Mouse (Mus musculus) layer of hippocampus, postnatal 14 days (tissue): ENCODE measurements at regions not wholly inside any gene's neighbourhood (a gene's known extent, or its start where the extent isn't known, plus 50 kb on each side); places are given as distances from the start of the nearest gene placed in this dataset.

Experiments used
- DNase-seq, 2 experiments: peaks; one replicate each; pipeline ENCODE4 v3.0.0; 2021 to 2022; ENCODE audit warnings: low spot score in 2 of 2, mixed read lengths in 1 of 2

DNA sequence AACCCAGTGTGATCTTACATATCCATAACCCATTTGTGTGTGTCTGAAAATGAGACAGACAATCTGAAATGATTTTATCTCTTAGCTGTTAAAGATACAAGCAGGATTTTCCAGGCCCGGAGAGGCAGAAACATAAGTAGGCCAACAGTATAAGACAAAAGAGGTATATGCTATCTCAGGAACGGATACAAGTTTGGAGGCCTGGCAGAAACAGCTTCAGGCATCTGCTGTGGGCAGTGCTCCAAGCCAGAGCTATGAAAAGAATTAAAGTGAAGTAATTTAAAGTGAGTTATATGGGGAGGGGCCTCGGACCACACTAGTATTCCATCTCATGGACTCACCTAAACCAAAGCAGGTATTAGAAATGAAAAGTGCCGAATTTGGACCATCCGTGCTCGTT, 118.8 kb upstream of the Fn1 start:
- DNase-seq, result no peak

DNA sequence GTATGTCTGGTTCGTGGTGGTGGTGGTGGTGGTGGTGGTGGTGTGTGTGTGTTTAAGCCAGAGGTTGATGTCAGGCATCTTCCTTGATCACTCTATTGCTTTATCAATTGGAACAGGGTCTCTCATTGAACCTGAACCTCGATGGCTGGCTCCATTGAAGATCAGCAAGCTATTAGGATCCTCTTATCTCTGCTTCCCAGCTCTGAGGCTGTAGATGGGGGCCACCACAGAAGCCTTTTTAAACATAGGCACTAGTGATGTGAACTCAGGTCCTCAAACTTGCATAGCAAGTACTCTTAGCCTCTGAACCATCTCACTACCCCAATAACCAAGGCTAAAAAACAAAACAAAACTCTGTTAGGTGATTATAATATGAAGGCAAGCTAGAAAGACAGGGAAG, 116.6 kb upstream of the Fn1 start:
- DNase-seq, result no peak

DNA sequence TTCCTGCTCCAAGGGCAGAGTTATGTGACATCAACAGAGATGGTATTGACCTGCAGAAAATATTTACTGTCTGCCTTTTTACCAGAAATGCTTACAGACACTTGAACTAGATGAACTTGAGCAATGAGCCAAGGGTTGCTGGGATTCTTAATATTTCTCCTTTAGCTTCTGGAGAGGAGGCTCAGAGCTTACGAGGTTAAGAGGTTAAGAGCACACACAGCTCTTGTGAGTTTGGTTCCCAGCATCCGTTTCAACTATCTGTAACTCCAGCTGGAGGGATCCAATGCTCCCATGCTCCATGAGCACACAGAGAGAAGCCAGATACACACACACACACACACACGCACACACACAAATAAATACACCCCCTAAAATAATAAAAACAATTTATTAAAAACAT, 114.7 kb upstream of the Fn1 start:
- no peak for DNase-seq

DNA sequence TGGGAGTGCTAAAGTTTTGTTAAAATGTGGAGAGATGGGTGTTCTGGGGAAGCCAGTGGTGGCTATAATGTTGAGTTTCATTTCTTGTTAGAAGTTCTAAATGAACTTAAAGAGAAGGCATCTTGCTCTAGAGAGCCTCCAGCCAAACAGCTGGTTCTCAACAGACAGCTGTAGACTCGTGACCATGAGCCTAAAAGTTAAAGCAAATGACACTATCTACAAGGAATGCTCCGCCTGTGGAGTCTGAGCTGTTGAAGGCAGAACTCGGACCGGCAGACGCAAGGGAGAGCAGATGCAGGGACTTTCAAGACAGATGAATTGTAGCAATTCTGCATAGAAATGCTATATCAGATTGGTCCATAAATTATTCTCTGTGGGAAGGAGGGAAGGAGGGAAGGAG, 114.1 kb upstream of the Fn1 start:
- DNase-seq, result no peak

DNA sequence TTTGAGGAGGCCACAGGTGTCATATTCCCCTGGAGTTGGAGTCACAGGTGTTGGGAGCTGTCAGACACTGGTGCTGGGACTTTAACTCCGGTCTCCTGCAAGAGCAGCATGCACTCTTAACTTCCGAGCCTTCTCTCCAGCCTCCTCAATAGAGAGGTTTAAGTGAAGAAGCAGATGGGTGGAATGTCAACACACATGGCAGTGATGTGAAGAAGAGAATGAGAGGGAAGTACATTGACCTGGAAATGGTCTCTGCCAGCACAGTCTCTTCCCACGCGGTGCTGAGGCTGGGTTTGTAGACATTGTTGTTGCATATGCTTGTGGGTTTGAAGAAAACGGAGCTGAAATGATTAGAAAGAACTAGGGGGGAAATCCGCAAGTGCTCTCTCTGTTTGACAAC, 112.0 kb upstream of the Fn1 start:
- DNase-seq, result peak in 1 of 2 experiments; percentile 10

DNA sequence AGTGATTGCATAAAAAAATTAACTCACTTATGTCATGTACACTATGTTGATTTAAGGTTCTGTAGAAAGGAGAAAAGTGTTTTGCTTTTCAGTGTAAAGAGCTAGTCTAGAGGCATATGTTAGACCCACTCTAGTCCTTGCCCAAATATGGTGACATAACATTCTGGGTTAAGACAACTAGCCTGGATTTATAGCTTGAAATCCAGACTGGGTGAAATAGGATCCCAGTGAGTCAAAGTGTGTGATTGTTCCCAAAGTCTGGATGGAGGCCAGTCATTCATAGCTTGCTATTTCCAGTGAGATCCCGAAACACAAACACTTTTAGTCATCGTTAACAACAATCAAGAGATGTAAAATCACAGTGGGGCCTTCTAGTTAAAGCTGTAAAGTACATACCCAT, 110.5 kb upstream of the Fn1 start:
- peak in 1 of 2 experiments; percentile 15 for DNase-seq

DNA sequence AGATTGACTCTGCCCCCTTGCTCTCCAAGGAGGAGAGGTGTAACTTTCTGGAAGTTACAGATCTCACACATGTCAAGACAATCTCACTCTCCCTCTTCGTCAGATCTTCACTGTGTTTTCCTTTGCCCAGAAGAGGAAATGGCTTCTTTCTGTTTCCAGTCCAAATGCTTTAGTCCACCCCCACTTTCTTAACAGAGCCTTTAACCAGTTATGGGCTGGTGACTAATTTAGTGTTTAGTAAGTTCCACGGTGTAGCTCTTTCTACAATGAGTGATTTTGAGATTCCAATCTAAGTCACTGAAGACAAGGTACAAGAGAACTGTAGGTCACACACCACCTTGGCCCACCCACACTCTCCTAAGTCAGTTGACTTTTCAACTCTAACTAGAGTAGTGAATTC, 107.3 kb upstream of the Fn1 start:
- DNase-seq, result no peak

DNA sequence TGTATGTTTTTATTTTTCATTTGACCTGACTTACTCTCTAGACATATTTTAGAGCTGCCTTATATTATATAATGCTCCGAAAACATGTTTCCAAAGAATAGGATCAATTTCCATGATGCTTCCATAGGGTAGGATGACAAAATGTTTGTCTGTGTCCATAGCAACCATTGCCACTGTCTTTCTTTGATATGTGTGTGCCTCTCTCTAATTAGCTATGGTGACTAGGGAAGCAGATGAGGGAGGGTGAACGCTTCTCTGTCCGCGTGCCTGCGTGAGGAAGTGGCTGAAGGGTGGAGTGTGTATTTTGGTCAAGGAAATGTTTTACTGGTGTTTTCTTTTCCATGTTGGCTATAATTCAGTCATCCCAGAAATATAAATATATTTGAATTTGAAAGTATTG, 104.2 kb upstream of the Fn1 start:
- DNase-seq, result no peak

DNA sequence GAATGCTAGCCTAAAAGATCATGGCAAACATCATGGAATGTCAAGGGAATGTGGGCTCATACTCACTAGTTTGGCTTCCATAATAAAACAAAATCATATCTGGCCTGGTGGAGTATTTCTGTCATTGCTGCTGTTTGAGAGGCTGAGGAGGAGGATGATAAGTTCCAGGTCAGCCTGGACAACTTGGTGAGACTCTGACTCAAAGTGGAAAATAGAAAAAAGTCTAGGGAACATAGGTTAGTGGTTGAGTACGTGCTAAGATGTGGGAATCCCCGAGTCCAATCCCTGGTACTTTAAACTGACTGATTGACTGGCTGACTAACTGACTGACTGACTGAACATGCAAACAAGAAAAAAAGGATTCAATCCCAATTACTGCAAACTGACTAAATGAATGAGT, 103.2 kb upstream of the Fn1 start:
- no peak for DNase-seq

DNA sequence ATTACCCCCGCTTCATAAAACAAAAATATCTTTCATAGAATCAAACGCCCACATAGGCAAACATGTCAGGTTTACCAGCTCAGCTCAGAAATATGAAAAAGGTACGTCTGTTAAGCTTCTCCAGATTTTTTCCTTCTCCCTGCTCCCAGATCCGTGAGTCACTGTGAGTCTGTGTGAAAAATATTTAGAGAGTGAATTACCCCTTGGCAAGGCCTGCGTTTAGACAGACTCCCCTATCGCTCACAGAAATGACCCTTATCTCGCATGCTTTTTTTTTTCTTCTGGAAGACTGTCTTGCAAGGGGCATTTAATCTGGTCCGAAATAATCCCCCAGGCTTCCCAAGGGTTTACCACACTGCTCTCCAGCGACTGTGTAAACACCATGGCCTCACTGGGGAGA, 102.4 kb upstream of the Fn1 start:
- DNase-seq, result no peak

DNA sequence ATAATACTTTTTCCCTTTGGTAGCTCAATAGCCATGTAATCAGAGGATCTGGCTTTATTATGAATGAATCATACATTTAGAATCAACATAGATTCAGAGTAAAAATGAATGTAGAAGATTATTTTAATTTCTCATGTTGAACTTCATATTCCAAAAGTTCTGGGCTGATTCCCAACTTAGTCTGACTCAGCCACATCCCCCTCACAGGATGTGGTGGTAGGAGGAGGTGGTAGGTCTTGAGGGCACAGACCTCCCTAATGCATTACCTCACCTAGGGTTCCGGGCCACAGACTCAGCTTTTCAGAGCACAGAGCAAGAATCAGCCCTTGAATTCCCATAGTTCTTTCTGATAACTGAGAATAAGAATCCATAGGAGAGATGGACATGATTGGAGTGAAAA, 99.4 kb upstream of the Fn1 start:
- DNase-seq, result no peak

DNA sequence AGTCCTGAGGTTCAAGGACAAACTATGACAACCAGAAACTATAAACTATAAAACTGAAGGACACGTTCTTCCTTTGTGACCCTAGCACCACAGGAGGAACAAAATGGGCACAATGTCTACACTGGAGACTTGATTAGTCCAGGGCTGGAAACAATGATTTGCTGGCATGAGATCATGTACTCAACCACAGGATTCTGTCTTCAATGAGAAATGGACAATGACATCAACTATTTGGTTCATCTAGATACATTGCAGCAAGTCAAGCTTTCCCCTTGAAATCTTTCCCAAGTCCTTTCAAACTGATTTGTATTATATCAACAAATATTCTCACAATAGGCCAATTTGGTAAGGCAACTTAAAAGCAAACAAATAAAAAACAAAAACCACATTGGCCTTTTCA, 98.6 kb upstream of the Fn1 start:
- DNase-seq, result no peak

DNA sequence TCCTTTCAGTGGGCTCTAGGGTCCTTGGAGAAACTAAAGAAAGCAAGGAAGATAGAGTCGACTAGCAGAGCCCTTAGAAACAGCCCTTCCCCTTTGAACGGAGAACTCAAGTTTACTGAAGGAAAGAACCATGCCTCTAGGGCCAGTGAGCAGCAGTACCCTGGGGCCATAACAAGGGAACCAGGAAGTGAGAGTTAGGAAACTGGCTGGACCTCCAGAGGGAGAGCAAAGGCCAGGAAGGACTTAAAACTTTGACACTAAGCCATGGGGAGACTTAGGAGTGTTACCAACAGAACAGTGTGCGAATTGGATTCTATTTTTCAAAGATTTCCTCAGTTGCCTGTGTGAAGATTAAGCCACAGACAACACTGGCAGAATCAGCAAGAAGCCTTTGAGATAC, 82.6 kb upstream of the Fn1 start:
- no peak for DNase-seq

DNA sequence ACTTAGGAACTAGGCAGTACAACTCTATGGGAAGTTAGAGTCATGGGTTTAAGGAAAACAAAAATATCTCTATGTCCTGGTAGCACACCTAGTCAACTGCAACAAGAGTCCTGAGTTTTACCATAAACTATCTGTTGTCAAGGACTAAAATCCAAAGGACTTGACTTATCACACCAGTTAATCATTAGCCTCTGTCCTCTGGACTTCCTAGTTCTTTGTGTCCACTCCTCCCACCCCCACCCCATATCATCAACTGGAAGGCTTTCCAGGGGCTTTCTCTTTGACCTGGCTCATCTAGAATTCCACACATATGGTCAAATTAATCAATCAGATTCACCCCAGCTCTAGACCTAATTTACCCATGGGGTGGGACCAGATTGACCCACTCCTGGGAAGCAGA, 78.6 kb upstream of the Fn1 start:
- DNase-seq, result no peak

DNA sequence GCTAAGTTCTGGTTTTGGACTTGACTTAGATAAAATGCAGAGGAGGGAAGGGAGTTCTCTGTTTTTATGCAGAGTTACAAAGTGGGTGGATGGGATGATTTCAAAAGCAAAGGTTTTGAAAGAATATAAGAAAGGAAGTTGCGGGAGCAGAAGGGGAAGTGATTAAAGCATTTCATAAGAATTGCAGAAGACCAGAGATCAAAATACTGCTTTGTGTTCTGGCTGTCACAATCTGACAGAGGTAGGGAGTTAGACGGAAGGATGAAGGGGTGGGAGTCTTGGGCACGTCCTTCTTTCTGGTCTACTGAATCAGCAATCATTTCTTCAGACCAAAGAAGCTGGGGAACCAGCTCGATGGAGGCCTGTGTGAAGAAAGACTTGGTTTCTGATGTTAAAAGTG, 78.0 kb upstream of the Fn1 start:
- DNase-seq, result no peak

DNA sequence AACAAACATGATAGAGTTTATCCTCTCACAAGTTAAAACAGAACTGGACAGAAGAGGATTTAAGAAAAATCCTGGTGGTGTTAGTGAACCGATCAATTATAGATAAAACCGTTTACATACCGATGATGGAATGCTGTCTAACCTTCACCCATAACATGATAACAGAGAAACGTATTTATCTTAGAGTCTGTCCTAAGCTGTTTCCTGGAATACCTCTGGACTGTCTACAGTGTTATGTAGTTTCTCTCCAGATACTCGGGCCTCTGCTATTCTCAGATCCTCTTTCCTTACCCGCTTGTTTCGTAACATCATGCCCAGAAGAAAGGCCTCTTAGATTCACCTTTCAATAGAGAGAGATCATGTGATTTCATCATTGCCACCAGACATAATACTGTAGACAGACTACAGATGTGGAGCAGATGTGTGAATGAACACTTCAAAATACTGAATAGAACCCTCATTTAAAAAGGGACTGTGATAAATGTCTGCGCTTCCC, 75.9 kb upstream of the Fn1 start:
- no peak for DNase-seq

DNA sequence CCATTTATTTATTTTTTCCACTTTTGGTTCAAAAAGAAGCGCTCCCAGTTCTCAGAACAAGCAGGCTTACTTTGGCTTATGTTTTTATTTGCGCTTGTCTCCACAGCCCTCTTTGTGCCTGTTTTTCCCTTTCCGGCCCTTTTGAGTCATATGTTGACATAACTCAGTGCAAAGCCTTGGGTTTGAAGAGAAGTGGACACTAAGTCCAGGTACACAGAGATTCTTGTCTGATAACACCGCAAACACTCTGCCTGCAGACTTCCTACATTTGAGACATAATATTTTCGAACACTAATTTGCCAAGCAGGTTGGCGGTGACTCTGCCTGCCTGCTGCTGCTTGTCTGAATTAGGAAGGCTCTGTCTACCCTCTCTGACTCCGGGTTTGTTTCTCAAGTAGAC, 70.8 kb upstream of the Fn1 start:
- DNase-seq, result no peak

DNA sequence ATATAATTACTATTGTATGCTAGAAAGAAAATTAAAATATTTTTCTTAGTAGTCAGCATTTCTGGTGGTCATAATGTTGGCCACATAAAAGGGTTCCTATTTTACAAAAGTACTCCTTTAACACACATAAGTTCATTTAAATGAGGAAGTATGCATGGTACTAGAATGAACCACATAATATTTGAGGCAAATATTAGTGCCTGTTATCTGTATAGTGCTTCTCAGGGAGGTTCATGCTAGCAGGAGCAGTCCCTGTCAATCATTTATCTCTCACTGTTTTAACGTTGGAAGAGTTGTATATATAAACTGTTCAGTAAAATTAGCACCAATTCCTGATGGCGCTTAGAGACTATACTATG, 70.0 kb upstream of the Fn1 start:
- no peak for DNase-seq

DNA sequence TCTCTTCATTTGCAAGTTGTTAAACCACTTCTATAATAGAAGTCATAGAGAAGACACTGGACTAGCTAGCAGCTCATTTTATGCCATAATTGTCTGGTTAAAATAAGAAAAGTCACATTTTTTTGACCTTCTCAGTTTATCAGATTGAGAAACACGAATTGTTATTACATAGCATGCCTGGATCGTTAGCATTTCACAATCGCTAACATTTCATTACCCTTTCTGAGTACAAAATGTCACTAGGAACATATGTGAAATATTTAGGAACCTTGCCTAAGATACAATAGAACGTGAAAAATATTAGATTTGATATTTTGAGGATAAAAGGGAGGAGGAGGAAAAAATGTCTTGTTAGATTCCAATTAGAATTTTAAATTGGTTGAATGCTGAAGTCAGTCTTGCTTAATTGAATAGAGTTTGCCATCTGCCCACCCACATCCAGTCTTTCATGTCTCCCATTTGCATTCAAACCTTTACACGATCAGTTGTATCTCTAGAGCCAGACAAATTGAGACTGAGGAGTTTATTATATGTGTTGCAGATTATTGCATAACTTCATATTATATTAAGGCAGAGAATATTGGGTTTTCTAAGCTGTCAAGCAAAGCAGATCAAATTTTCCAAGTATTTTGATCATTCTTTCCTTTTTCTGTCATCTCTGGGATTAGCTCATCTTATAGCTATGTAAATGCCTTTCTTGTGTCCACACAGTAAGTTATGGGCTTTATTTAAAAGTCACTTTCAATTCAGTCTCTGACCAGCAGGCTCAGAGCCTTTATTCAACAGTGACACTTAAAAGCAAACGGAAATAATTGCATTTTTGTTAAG, 69.4 kb upstream of the Fn1 start:
- DNase-seq, result peak in 1 of 2 experiments; percentile 46
